Mouse (Mus musculus) kidney, embryonic 15.5 days (tissue): ENCODE results near the gene Ahnak. TPM values are rescaled to one million over a fixed set of nuclear protein-coding genes. Genes with fewer than 3 reads are reported as not detected.
"Not testable (repeated sequence)": the region's sequence is repeated elsewhere in the genome, so short reads cannot be mapped to it uniquely, and the experiment has no call there.

Experiments
- ATAC-seq: fragments of 200-750 bp; cut with Nextera tagmentation; replicated peaks from 2 replicates; pipeline ENCODE4 v1.8.0; 2017; ENCODE audit warnings: moderate TSS enrichment; ENCODE audit not compliant: low FRiP score
- H3K27ac ChIP-seq: fragments of 300-500 bp; sonication (generic); 2 replicates; pipeline ENCODE4 v1.5.1; 2015; ENCODE audit warnings: mild to moderate bottlenecking, inconsistent platforms
- H3K27me3 ChIP-seq: fragments of 300-500 bp; sonication (generic); 2 replicates; pipeline ENCODE4 v1.6.1; 2015; ENCODE audit warnings: inconsistent platforms
- H3K36me3 ChIP-seq: fragments of 300-500 bp; sonication (generic); 2 replicates; pipeline ENCODE4 v1.6.1; 2015; ENCODE audit warnings: inconsistent platforms
- H3K4me1 ChIP-seq: fragments of 300-500 bp; sonication (generic); 2 replicates; pipeline ENCODE4 v1.6.1; 2015; ENCODE audit warnings: inconsistent platforms
- H3K4me2 ChIP-seq: fragments of 300-500 bp; sonication (generic); 2 replicates; pipeline ENCODE4 v1.6.1; 2015; ENCODE audit warnings: moderate library complexity, mild to moderate bottlenecking, inconsistent platforms
- H3K4me3 ChIP-seq: fragments of 300-500 bp; sonication (generic); replicated peaks from 2 replicates; pipeline ENCODE4 v1.5.1; 2015; ENCODE audit warnings: mild to moderate bottlenecking, inconsistent platforms
- H3K9ac ChIP-seq: fragments of 300-500 bp; sonication (generic); 2 replicates; pipeline ENCODE4 v1.6.1; 2015; ENCODE audit warnings: mild to moderate bottlenecking, inconsistent platforms
- H3K9me3 ChIP-seq: fragments of 300-500 bp; sonication (generic); replicated peaks from 2 replicates; pipeline ENCODE4 v1.6.1; 2016; ENCODE audit warnings: inconsistent platforms
- WGBS: fragments of 180-500 bp; shearing (Covaris S2); methylation state at CpG from one replicate; pipeline ENCODE4 v1.1.7; 2015; ENCODE audit warnings: mixed read lengths; 5-methylcytosine and 5-hydroxymethylcytosine counted together
- polyA plus RNA-seq: library from polyadenylated mRNA; unstranded; fragments of >200 nt; fragmentation: Nextera tagmentation; extraction: Ambion mirVana; gene quantifications from 2 replicates; pipeline ENCODE4 v1.2.1, GENCODE M21; 2015

The Ahnak gene
- polyA plus RNA-seq, 1 experiment from 2014 or later, result 18.2 TPM

- Histone ChIP-seq H3K27me3 (no peaks in the 10 kb centered on the region), H3K27ac (no peak overlapping the region), H3K4me3 (no peak overlapping the region), H3K9ac (no peak overlapping the region), H3K9me3 (no peaks in the 10 kb centered on the region), H3K4me1 (no peaks in the 10 kb centered on the region), H3K4me2 (no peak overlapping the region), H3K36me3 (peaks cover 16% of the 10 kb centered on the region)
- WGBS, result 90% methylated on average over 5 of the region's 5 CpGs
- no peak for ATAC-seq
These were observed 128.2 kb downstream of the Ahnak start for GRCm38 (mm10) chr19:9117275-9117674.

DNA sequence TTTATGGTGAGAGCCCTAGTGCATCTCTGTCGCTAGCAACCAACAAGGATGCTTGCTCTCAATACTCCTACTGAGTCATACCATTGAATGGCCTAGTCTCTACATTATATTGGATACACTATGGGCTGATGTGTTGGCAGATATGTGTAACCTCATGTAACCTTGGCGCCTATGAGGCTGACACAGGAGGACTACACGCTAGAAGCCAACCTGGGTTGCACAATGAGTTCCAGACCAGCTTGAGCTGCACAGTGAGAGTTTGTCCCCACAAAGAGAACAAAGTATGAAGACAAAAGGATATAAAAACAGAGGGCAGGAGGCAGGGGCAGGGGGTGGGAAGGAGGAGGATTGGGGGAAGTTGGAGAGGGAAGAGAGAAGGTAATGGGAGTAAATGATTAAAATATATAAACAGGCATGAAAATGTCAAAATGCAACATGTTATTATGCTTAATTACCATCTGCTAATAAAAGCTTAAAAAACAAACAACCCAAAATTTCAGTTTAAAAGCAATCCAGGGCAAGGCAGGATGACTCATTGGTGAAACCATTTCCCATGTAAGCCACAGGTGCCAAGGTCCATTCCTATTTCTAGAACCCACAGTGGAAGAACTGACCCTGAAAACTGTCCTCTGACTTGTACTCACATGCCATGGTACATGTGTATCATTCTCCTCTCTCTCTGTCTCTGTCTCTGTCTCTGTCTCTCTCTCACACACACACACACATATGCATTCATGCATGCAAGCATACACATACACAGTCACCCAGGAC, 130.8 kb downstream of the Ahnak start:
- 95% methylated on average over 3 of the region's 3 CpGs for WGBS
- no peak for ATAC-seq
- Histone ChIP-seq H3K4me3 (no peak overlapping the region), H3K9ac (no peak overlapping the region), H3K36me3 (peaks cover 2% of the 10 kb centered on the region), H3K27me3 (no peaks in the 10 kb centered on the region), H3K27ac (no peak overlapping the region), H3K4me1 (no peaks in the 10 kb centered on the region), H3K4me2 (no peak overlapping the region), H3K9me3 (no peaks in the 10 kb centered on the region)

GRCm38 (mm10) chr19:9122390-9122789, 133.3 kb downstream of the Ahnak start:
- Histone ChIP-seq H3K27me3 (no peaks in the 10 kb centered on the region), H3K4me1 (no peaks in the 10 kb centered on the region), H3K9me3 (no peaks in the 10 kb centered on the region; the same call in 1 of the 2 replicates), H3K27ac (no peak overlapping the region), H3K4me2 (no peak overlapping the region), H3K36me3 (peaks cover 4% of the 10 kb centered on the region; the same call in 1 of the 2 replicates), H3K9ac (no peak overlapping the region), H3K4me3 (no peak overlapping the region)
- 88% methylated on average over 1 of the region's 1 CpGs for WGBS
- no peak for ATAC-seq

DNA sequence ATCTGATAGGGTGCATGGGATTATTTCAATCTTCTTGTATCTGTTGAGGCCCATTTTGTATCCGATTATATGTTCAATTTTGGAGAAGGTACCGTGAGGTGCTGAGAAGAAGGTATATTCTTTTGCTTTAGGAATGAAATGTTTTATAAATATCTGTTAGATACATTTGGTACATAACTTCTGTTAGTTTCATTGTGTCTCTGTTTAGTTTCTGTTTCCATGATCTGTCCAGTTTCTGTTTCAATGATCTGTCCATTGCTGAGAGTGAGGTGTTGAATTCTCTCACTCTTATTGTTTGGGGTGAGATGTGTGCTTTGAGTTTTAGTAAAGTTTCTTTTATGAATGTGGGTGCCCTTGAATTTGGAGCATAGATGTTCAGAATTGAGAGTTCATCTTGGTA, 134.9 kb downstream of the Ahnak start:
- H3K27me3 ChIP-seq, H3K27ac ChIP-seq, H3K4me1 ChIP-seq, ATAC-seq, H3K36me3 ChIP-seq, H3K4me3 ChIP-seq, H3K4me2 ChIP-seq, H3K9me3 ChIP-seq, H3K9ac ChIP-seq: not testable (repeated sequence)
- WGBS, result 90% methylated on average over 2 of the region's 2 CpGs

Other genes with a start within 250 kb of the Ahnak start
- 2.0 and 2.6 TPM in 2 replicates for gene 1700092M07Rik, start 248.6 kb upstream of the Ahnak start, polyA plus RNA-seq
- gene Stx5a, start 247.9 kb upstream of the Ahnak start, polyA plus RNA-seq, result 132 and 145 TPM in 2 replicates
- gene Nxf1, start 232.2 kb upstream of the Ahnak start, polyA plus RNA-seq, result 183 and 189 TPM in 2 replicates
- 206 and 220 TPM in 2 replicates for gene Tmem223, start 218.3 kb upstream of the Ahnak start, polyA plus RNA-seq
- 83.6 and 85.6 TPM in 2 replicates for gene Tmem179b, start 214.8 kb upstream of the Ahnak start, polyA plus RNA-seq
- gene Taf6l, start 202.9 kb upstream of the Ahnak start, polyA plus RNA-seq, result 31.5 and 35.1 TPM in 2 replicates
- gene Polr2g, start 190.7 kb upstream of the Ahnak start, polyA plus RNA-seq, result 172 and 187 TPM in 2 replicates
- 5.1 and 5.7 TPM in 2 replicates for gene Zbtb3, start 186.7 kb upstream of the Ahnak start, polyA plus RNA-seq
- gene Ttc9c, start 170.0 kb upstream of the Ahnak start, polyA plus RNA-seq, result 61.7 and 62.7 TPM in 2 replicates
- gene Hnrnpul2, start 169.3 kb upstream of the Ahnak start, polyA plus RNA-seq, result 5.6 and 6.4 TPM in 2 replicates
- gene AC129217.1, start 159.5 kb upstream of the Ahnak start, polyA plus RNA-seq, result not detected in 2 replicates
- gene Bscl2, start 151.8 kb upstream of the Ahnak start, polyA plus RNA-seq, result 52.1 and 58.1 TPM in 2 replicates
- gene Gng3, start 150.1 kb upstream of the Ahnak start, polyA plus RNA-seq, result 4.8 and 8.5 TPM in 2 replicates
- 0.84 and 1.3 TPM in 2 replicates for gene Lrrn4cl, start 138.5 kb upstream of the Ahnak start, polyA plus RNA-seq
- gene Ubxn1, start 117.8 kb upstream of the Ahnak start, polyA plus RNA-seq, result 192 and 195 TPM in 2 replicates
- 69.5 and 72.8 TPM in 2 replicates for gene Uqcc3, start 108.4 kb upstream of the Ahnak start, polyA plus RNA-seq
- 82.3 and 111 TPM in 2 replicates for gene Lbhd1, start 105.6 kb upstream of the Ahnak start, polyA plus RNA-seq
- gene Gm49403, start 105.4 kb upstream of the Ahnak start, polyA plus RNA-seq, result not detected in 2 replicates
- 100 TPM in 2 replicates for gene 1810009A15Rik, start 100.4 kb upstream of the Ahnak start, polyA plus RNA-seq
- not detected in 2 replicates for gene Gm49416, start 100.4 kb upstream of the Ahnak start, polyA plus RNA-seq
- 42.4 and 47.4 TPM in 2 replicates for gene Ints5, start 96.3 kb upstream of the Ahnak start, polyA plus RNA-seq
- gene Ganab, start 91.2 kb upstream of the Ahnak start, polyA plus RNA-seq, result 126 and 130 TPM in 2 replicates
- 51.2 and 51.8 TPM in 2 replicates for gene B3gat3, start 68.9 kb upstream of the Ahnak start, polyA plus RNA-seq
- 3.9 and 4.9 TPM in 2 replicates for gene Rom1, start 59.9 kb upstream of the Ahnak start, polyA plus RNA-seq
- 28.7 and 33.5 TPM in 2 replicates for gene Eml3, start 59.7 kb upstream of the Ahnak start, polyA plus RNA-seq
- 166 and 168 TPM in 2 replicates for gene Mta2, start 47.4 kb upstream of the Ahnak start, polyA plus RNA-seq
- 32.9 and 33.5 TPM in 2 replicates for gene Tut1, start 35.4 kb upstream of the Ahnak start, polyA plus RNA-seq
- 467 and 476 TPM in 2 replicates for gene Eef1g, start 22.2 kb upstream of the Ahnak start, polyA plus RNA-seq
- not detected in 2 replicates for gene Scgb1a1, start 98.7 kb downstream of the Ahnak start, polyA plus RNA-seq
- gene Asrgl1, start 146.4 kb downstream of the Ahnak start, polyA plus RNA-seq, result 19.4 and 22.0 TPM in 2 replicates